Mouse (Mus musculus) midbrain, embryonic 15.5 days (tissue): ENCODE measurements around the gene Ddx28. TPM values are rescaled to one million over a fixed set of nuclear protein-coding genes. Genes with fewer than 3 reads are reported as not detected.

Source experiments
- ATAC-seq: fragments of 200-750 bp; cut with Nextera tagmentation; replicated peaks from 2 replicates; pipeline ENCODE4 v1.8.0; 2017; ENCODE audit warnings: moderate TSS enrichment
- H3K27ac ChIP-seq: fragments of 300-500 bp; sonication (generic); 2 replicates; pipeline ENCODE4 v1.5.1; 2015; ENCODE audit warnings: mild to moderate bottlenecking, inconsistent platforms
- H3K27me3 ChIP-seq: fragments of 300-500 bp; sonication (generic); replicated peaks from 2 replicates; pipeline ENCODE4 v1.6.1; 2015; ENCODE audit warnings: inconsistent platforms
- H3K36me3 ChIP-seq: fragments of 300-500 bp; sonication (generic); replicated peaks from 2 replicates; pipeline ENCODE4 v1.6.1; 2015; ENCODE audit warnings: inconsistent platforms
- H3K4me1 ChIP-seq: fragments of 300-500 bp; sonication (generic); 2 replicates; pipeline ENCODE4 v1.6.1; 2015; ENCODE audit warnings: inconsistent platforms
- H3K4me2 ChIP-seq: fragments of 300-500 bp; sonication (generic); 2 replicates; pipeline ENCODE4 v1.6.1; 2015; ENCODE audit warnings: inconsistent platforms, mild to moderate bottlenecking, moderate library complexity
- H3K4me3 ChIP-seq: fragments of 300-500 bp; sonication (generic); 2 replicates; pipeline ENCODE4 v1.5.1; 2015; ENCODE audit warnings: mild to moderate bottlenecking, inconsistent platforms
- H3K9ac ChIP-seq: fragments of 300-500 bp; sonication (generic); 2 replicates; pipeline ENCODE4 v1.6.1; 2015; ENCODE audit warnings: mild to moderate bottlenecking, inconsistent platforms
- H3K9me3 ChIP-seq: fragments of 300-500 bp; sonication (generic); 2 replicates; pipeline ENCODE4 v1.6.1; 2016; ENCODE audit warnings: inconsistent platforms
- WGBS: fragments of 180-500 bp; shearing (Covaris S2); methylation state at CpG from one replicate; pipeline ENCODE4 v1.1.7; 2015; ENCODE audit warnings: mixed read lengths; 5-methylcytosine and 5-hydroxymethylcytosine counted together
- polyA plus RNA-seq: library from polyadenylated mRNA; unstranded; fragments of >200 nt; fragmentation: Nextera tagmentation; extraction: Ambion mirVana; gene quantifications from 2 replicates; pipeline ENCODE4 v1.2.1, GENCODE M21; 2015

The Ddx28 gene
- 22.9 and 23.8 TPM in 2 replicates for polyA plus RNA-seq

DNA sequence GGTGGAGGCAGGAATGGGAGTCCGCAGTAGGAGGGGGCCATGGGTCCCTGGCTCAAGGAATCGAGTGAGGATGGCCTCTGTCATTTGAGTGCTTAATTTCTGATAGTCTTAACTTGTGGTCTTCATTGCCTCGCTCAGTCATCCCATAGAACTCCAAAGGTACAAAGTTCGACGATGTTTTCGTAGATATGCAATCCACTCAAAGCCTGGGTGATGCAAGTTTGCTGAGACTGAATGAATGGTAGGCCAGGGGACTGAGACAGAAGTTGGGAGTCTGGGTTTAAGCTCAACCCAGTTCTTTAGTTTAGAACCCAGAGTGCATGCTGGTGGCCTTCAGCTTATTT, at the start of gene Ddx28:
Gene Ddx28 (minus strand): TSS at position 240 of the 344 bp plus-strand sequence.
- Histone ChIP-seq H3K36me3 (0 out of 2 replicates have a peak, but pooled peaks cover 4% of the 10 kb centered on the region), H3K27ac (peak within 1 kb of the TSS; percentile 80), H3K9me3 (no peaks in the 10 kb centered on the region), H3K4me1 (peaks cover 19% of the 10 kb centered on the region), H3K4me2 (peak within 1 kb of the TSS; percentile 100), H3K9ac (peak within 1 kb of the TSS; percentile 88), H3K4me3 (peak within 1 kb of the TSS; percentile 94), H3K27me3 (no peaks in the 10 kb centered on the region)
- WGBS = 2% methylated on average over 6 of the region's 6 CpGs
- ATAC-seq = no peak

DNA sequence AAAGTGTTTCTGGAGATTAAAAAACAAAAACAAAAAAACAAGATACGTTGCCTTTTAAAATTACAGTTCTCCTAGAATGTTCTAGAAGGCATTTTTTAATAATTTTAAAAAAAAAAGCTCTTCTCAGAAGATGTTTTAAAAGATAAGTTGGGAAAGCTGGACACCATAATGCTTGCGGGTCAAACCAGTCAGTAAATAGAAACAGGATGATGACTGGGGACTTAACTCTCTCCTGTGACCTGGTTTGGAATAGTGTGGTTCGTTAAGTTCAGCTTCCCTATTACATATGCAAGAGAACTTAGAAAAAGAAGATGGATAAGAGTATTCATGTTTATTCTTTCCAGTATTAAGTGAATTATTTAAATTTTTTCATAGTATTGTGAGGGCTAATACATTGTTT, 48.8 kb upstream of the Ddx28 start:
- H3K9me3 ChIP-seq = no peaks in the 10 kb centered on the region
- H3K27me3 ChIP-seq = no peaks in the 10 kb centered on the region
- H3K27ac ChIP-seq = no peak overlapping the region
- peak overlapping the region; percentile 71; the same call in 1 of the 2 replicates for H3K9ac ChIP-seq
- WGBS = 7% methylated on average over 3 of the region's 3 CpGs
- H3K36me3 ChIP-seq = no peaks in the 10 kb centered on the region
- H3K4me3 ChIP-seq = peak overlapping the region; percentile 77
- no peak for ATAC-seq
- peaks cover 34% of the 10 kb centered on the region for H3K4me1 ChIP-seq
- H3K4me2 ChIP-seq = peak overlapping the region; percentile 76

- Histone ChIP-seq H3K4me2 (peak overlapping the region; percentile 76), H3K9me3 (no peaks in the 10 kb centered on the region), H3K4me3 (peak overlapping the region; percentile 77), H3K9ac (peak overlapping the region; percentile 71), H3K36me3 (no peaks in the 10 kb centered on the region), H3K27ac (peak overlapping the region; percentile 91), H3K4me1 (peaks cover 34% of the 10 kb centered on the region), H3K27me3 (no peaks in the 10 kb centered on the region)
- ATAC-seq = peak; percentile 83
- under 1% methylated on average over 70 of the region's 83 CpGs for WGBS
Observed at GRCm38 (mm10) chr8:106059613-106060371, 48.1 kb upstream of the Ddx28 start.

DNA sequence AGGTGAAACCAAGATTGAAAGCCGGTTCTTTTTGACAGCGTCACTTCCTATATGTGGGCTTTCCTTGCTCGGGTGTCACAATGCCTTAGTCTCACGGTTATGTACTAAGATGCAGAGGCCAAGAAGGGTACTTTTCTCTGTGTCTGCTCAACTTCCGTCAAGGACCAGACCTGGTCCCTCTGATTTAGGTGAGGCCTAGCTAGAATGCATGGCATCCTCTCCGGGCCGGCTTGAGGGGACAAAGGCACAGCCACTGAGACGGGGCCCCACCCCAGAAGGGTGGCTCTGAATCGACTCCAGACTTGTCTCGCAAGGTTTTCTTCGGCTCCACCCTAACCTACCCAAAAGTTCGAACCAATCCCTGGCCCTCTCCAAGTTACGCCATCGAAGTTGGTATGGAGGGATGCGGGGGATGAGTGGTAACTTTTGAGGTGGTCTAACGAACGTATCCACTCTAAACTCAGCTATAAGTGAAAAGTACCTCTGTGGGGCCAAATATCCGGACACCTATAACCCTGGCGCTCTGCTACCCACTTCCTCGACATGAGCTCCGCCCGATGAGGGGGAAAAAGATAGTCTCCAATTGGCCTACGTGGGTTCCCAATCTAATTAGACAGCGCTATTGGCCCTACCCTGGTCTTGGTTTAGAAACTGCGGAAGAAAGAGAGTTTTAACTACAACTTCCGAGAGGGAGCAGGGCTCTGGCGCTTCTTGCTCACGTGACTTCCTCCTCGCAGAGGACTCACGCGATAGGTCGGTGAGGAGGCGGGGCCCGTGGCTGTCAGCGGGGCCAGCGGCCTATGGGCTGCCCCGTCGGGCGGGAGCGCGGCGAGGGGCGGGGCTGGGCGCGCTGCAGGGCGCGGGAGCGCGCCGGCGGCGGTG, 47.3 kb upstream of the Ddx28 start, which contains the start of gene Nfatc3:
Gene Nfatc3 (plus strand): TSS at position 110 of the 882 bp plus-strand sequence.
- no peaks in the 10 kb centered on the region for H3K9me3 ChIP-seq
- WGBS = 1% methylated on average over 52 of the region's 52 CpGs
- peaks cover 34% of the 10 kb centered on the region for H3K4me1 ChIP-seq
- H3K27me3 ChIP-seq = no peaks in the 10 kb centered on the region
- H3K27ac ChIP-seq = peak within 1 kb of the TSS; percentile 91
- H3K4me2 ChIP-seq = peak within 1 kb of the TSS; percentile 76
- H3K9ac ChIP-seq = peak within 1 kb of the TSS; percentile 71
- H3K4me3 ChIP-seq = peak within 1 kb of the TSS; percentile 77
- ATAC-seq = peak; percentile 99
- H3K36me3 ChIP-seq = 0 out of 2 replicates have a peak, but pooled peaks cover under 1% of the 10 kb centered on the region

GRCm38 (mm10) chr8:106056455-106056982, 44.8 kb upstream of the Ddx28 start:
- H3K36me3 ChIP-seq = 0 out of 2 replicates have a peak, but pooled peaks cover 18% of the 10 kb centered on the region
- H3K4me1 ChIP-seq = peaks cover 19% of the 10 kb centered on the region
- no peak overlapping the region for H3K4me2 ChIP-seq
- no peak overlapping the region for H3K27ac ChIP-seq
- ATAC-seq = no peak
- no peak overlapping the region for H3K4me3 ChIP-seq
- WGBS = 86% methylated on average over 4 of the region's 4 CpGs
- no peak overlapping the region for H3K9ac ChIP-seq
- H3K9me3 ChIP-seq = no peaks in the 10 kb centered on the region
- no peaks in the 10 kb centered on the region for H3K27me3 ChIP-seq

- Histone ChIP-seq H3K27ac (no peak overlapping the region), H3K4me2 (no peak overlapping the region), H3K36me3 (0 out of 2 replicates have a peak, but pooled peaks cover 24% of the 10 kb centered on the region), H3K27me3 (no peaks in the 10 kb centered on the region), H3K9me3 (no peaks in the 10 kb centered on the region), H3K4me3 (no peak overlapping the region), H3K4me1 (peaks cover 8% of the 10 kb centered on the region), H3K9ac (no peak overlapping the region)
- 58% methylated on average over 3 of the region's 3 CpGs for WGBS
- no peak for ATAC-seq
Observed at GRCm38 (mm10) chr8:106055038-106055437, 43.4 kb upstream of the Ddx28 start.

- H3K4me1 ChIP-seq = peaks cover 8% of the 10 kb centered on the region
- no peak for ATAC-seq
- H3K27me3 ChIP-seq = no peaks in the 10 kb centered on the region
- H3K36me3 ChIP-seq = 0 out of 2 replicates have a peak, but pooled peaks cover 24% of the 10 kb centered on the region
- no peak overlapping the region for H3K4me3 ChIP-seq
- H3K9me3 ChIP-seq = no peaks in the 10 kb centered on the region
- WGBS = 76% methylated on average over 6 of the region's 6 CpGs
- H3K4me2 ChIP-seq = no peak overlapping the region
- H3K27ac ChIP-seq = no peak overlapping the region
- H3K9ac ChIP-seq = no peak overlapping the region
Observed at GRCm38 (mm10) chr8:106054190-106054811, 42.6 kb upstream of the Ddx28 start.

DNA sequence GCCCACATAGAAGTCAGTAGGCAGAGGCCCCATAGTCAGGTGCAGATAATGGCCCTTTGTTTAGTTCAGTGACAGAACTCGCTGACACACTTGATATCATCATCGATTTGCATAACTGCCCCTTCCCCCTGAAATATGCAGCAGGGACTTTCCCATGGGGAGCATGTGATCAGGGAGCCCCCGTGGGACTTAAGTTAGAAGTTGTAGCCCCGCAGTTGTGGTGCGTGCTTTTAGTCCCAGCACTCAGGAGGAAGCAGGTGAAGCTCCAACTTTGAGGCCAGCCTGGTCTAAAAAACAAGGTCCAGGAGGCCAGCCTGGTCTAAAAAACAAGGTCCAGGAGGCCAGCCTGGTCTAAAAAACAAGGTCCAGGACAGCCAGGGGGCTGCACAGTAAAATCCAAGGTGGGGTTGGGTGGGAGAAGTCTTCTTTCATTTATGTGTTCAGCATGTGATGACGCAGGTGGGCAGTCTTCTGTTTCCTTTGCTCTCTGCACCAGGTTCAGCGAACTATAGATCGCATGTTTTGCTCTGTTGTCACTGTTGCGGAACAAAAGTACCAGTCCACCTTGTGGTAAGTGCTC, 40.9 kb upstream of the Ddx28 start:
- H3K4me1 ChIP-seq = no peaks in the 10 kb centered on the region
- 93% methylated on average over 9 of the region's 9 CpGs for WGBS
- no peak for ATAC-seq
- 0 out of 2 replicates have a peak, but pooled peaks cover 24% of the 10 kb centered on the region for H3K36me3 ChIP-seq
- H3K4me3 ChIP-seq = no peak overlapping the region
- H3K9me3 ChIP-seq = no peaks in the 10 kb centered on the region
- no peak overlapping the region for H3K4me2 ChIP-seq
- H3K27ac ChIP-seq = no peak overlapping the region
- H3K27me3 ChIP-seq = no peaks in the 10 kb centered on the region
- no peak overlapping the region for H3K9ac ChIP-seq

DNA sequence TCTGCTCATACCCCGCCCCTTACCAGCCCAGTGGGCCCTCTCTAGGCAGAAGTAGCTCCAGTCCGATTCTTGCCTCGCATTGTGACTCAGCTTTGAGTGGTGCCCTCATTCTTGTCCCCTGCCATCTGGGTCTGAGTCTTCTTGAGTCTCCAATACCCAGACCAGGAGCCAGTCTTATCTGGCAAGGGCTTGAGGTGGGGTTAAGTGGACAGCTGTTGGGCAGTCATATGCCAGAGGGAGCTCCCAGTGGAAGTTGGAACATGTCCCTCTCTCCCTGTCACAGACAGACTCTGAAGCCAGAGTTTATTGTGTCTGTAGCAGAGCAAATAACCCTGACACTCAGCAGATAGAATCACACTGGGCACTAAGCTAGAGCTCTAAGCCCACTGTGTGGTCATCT, 39.4 kb upstream of the Ddx28 start:
- H3K36me3 ChIP-seq = 0 out of 2 replicates have a peak, but pooled peaks cover 24% of the 10 kb centered on the region
- H3K4me3 ChIP-seq = no peak overlapping the region
- H3K27me3 ChIP-seq = no peaks in the 10 kb centered on the region
- H3K9ac ChIP-seq = no peak overlapping the region
- WGBS = 79% methylated on average over 3 of the region's 3 CpGs
- H3K27ac ChIP-seq = no peak overlapping the region
- H3K4me2 ChIP-seq = no peak overlapping the region
- no peaks in the 10 kb centered on the region for H3K9me3 ChIP-seq
- no peaks in the 10 kb centered on the region for H3K4me1 ChIP-seq
- ATAC-seq = no peak

- H3K9ac ChIP-seq = no peak overlapping the region
- H3K27ac ChIP-seq = no peak overlapping the region
- no peaks in the 10 kb centered on the region for H3K27me3 ChIP-seq
- H3K4me2 ChIP-seq = no peak overlapping the region
- H3K4me1 ChIP-seq = no peaks in the 10 kb centered on the region
- H3K4me3 ChIP-seq = no peak overlapping the region
- ATAC-seq = no peak
- H3K36me3 ChIP-seq = 0 out of 2 replicates have a peak, but pooled peaks cover 24% of the 10 kb centered on the region
- WGBS = 89% methylated on average over 6 of the region's 6 CpGs
- no peaks in the 10 kb centered on the region for H3K9me3 ChIP-seq
Observed at GRCm38 (mm10) chr8:106049840-106050239, 38.2 kb upstream of the Ddx28 start.

- H3K36me3 ChIP-seq = 0 out of 2 replicates have a peak, but pooled peaks cover 15% of the 10 kb centered on the region
Observed at GRCm38 (mm10) chr8:106047854-106048630, 36.4 kb upstream of the Ddx28 start.

More at GRCm38 (mm10) chr8:106047854-106048630, 36.4 kb upstream of the Ddx28 start:
- H3K9me3 ChIP-seq = no peaks in the 10 kb centered on the region
- ATAC-seq = no peak
- H3K9ac ChIP-seq = no peak overlapping the region
- 91% methylated on average over 5 of the region's 5 CpGs for WGBS
- H3K27ac ChIP-seq = no peak overlapping the region
- no peaks in the 10 kb centered on the region for H3K4me1 ChIP-seq
- H3K4me3 ChIP-seq = no peak overlapping the region
- no peak overlapping the region for H3K4me2 ChIP-seq
- H3K27me3 ChIP-seq = no peaks in the 10 kb centered on the region
